Comparison of ENCODE assay signal across 9 mouse cellular contexts in the genomic region with DNA sequence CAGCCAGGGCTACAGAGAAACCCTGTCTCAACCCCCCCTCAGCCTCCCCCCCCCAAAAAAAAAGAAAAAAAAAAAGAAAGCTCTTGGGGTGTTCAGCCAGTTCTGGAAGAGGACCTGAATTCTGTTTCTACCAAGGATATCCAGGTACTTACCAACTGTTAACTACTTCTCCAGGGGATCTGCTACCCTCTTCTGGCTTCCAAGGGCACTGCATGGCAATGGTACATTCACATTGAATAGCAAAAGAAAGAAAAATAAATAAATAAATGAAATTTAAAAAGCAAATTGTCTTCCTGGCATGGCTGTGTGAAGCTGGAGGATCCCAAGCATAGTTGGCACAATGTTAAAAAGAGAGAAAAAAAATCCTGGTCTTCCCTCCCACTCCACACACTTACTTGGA. TPM values are rescaled to one million over a fixed set of nuclear protein-coding genes. Genes with fewer than 3 reads are reported as not detected.
DNase-seq lines count a peak whose midpoint lies in the region; ATAC-seq and TF ChIP-seq lines count a peak whose summit lies in the region.
"Had no signal": no experiment of that assay in that cellular context is flagged by ENCODE, and none has a peak within 500 bp of the region (broad histone marks: within the 10 kb centered on the region; RNA-seq: fewer than 3 reads in every experiment).

No protein-coding gene starts in this region.

- 0 out of 2 replicates have a peak, but pooled peaks cover 2% of the 10 kb centered on the region for H3K4me1 ChIP-seq in hindbrain, embryonic 11.5 days (replicated peaks; ENCODE audit: control insufficient read depth, insufficient read depth, low read length)
- H3K4me1 ChIP-seq in hindbrain, embryonic 16.5 days (ENCODE audit: control insufficient read depth, insufficient read depth, low read depth, low read length), result no peaks in the 10 kb centered on the region
- 0 out of 4 replicates have a peak, but pooled peaks cover 0 to under 1% of the 10 kb centered on the region in 2 experiments for H3K4me1 ChIP-seq in CH12.LX (ENCODE audit: control insufficient read depth in 1 of 2, insufficient read depth in 2 of 2)
- H3K4me1 ChIP-seq in forebrain, embryonic 15.5 days, result peaks cover 2% of the 10 kb centered on the region

- H3K27ac ChIP-seq in hindbrain, embryonic 11.5 days (ENCODE audit: low read depth, low read length), result no peak overlapping the region
- H3K27ac ChIP-seq in hindbrain, embryonic 16.5 days (ENCODE audit: low read depth, low read length), result no peak overlapping the region
- no peak overlapping the region for H3K27ac ChIP-seq in CH12.LX (ENCODE audit: insufficient read depth, low read depth)
- H3K27ac ChIP-seq in forebrain, embryonic 15.5 days (replicated peaks), result no peak overlapping the region

- peak; percentile 55 to 72; a peak in 3 of 4 replicates for TF ChIP-seq CTCF in CH12.LX (conservative IDR thresholded peaks at IDR 0.05 in 1 of 2, IDR thresholded peaks at IDR 0.05 in 1 of 2; ENCODE audit: low read depth in 2 of 2, low read length in 2 of 2)

- TF ChIP-seq POLR2A in CH12.LX (IDR thresholded peaks at IDR 0.05; ENCODE audit: low read depth, low read length), result no peak

- DNase-seq in hindbrain, embryonic 11.5 days (ENCODE audit: low spot score), result peak; percentile 62
- DNase-seq in CH12.LX (ENCODE audit: extremely low read depth), result no peak
- peak; percentile 63 to 76 for DNase-seq in adrenal gland, postnatal 36 days
- peak; percentile 52 to 59 for DNase-seq in frontal cortex, postnatal 14 days (ENCODE audit: low spot score in 2 of 2)
- peak; percentile 52 to 72 for DNase-seq in left cerebral cortex, adult 18-20 months (ENCODE audit: low spot score in 2 of 2)
- peak; percentile 66 for DNase-seq in right cerebral cortex, adult 18-20 months

- no peak overlapping the region for H3K4me2 ChIP-seq in hindbrain, embryonic 11.5 days (replicated peaks; ENCODE audit: low read depth, low read length)
- no peak overlapping the region for H3K4me2 ChIP-seq in hindbrain, embryonic 16.5 days (ENCODE audit: low read length)
- H3K4me2 ChIP-seq in CH12.LX (ENCODE audit: insufficient read depth, low read depth, poor library complexity, severe bottlenecking), result no peak overlapping the region
- H3K4me2 ChIP-seq in forebrain, embryonic 15.5 days (replicated peaks), result no peak overlapping the region

- no peak for ATAC-seq in hindbrain, embryonic 11.5 days (ENCODE audit: low FRiP score)
- ATAC-seq in hindbrain, embryonic 16.5 days, result no peak
- ATAC-seq in forebrain, embryonic 15.5 days (replicated peaks), result no peak

- no peaks in the 10 kb centered on the region for H3K9me3 ChIP-seq in hindbrain, embryonic 11.5 days (ENCODE audit: control insufficient read depth, low read length)
- no peaks in the 10 kb centered on the region for H3K9me3 ChIP-seq in hindbrain, embryonic 16.5 days (ENCODE audit: control insufficient read depth, low read length)
- no peaks in the 10 kb centered on the region for H3K9me3 ChIP-seq in CH12.LX (replicated peaks; ENCODE audit: low read length)
- no peaks in the 10 kb centered on the region for H3K9me3 ChIP-seq in forebrain, embryonic 15.5 days

- no peak overlapping the region for H3K9ac ChIP-seq in hindbrain, embryonic 11.5 days (ENCODE audit: low read depth, low read length)
- H3K9ac ChIP-seq in hindbrain, embryonic 16.5 days (ENCODE audit: low read depth, low read length), result no peak overlapping the region
- H3K9ac ChIP-seq in CH12.LX (ENCODE audit: insufficient read depth, low read depth), result no peak overlapping the region
- no peak overlapping the region for H3K9ac ChIP-seq in forebrain, embryonic 15.5 days (replicated peaks)

- TF ChIP-seq EP300 in CH12.LX (IDR thresholded peaks at IDR 0.05; ENCODE audit: low read length), result no peak

- H3K4me3 ChIP-seq in hindbrain, embryonic 11.5 days (ENCODE audit: low read depth, low read length), result no peak overlapping the region
- H3K4me3 ChIP-seq in hindbrain, embryonic 16.5 days (ENCODE audit: low read length), result no peak overlapping the region
- H3K4me3 ChIP-seq in CH12.LX (replicated peaks in 1 of 3; ENCODE audit: low read depth in 2 of 3, low read length in 2 of 3, poor library complexity in 1 of 3), result no peak overlapping the region
- H3K4me3 ChIP-seq in forebrain, embryonic 15.5 days, result no peak overlapping the region

- TF ChIP-seq RAD21 in CH12.LX (IDR thresholded peaks at IDR 0.05; ENCODE audit: low read depth, low read length), result peak; percentile 70

- dilution Hi-C loops in CH12.LX (cut with MboI; ENCODE audit: extremely low pct_ligation_motif_present, extremely low pct_unique_long_range_greater_than_20kb, low sequenced_read_pairs), result no loop called here

- H3K79me2 ChIP-seq in CH12.LX (replicated peaks; ENCODE audit: control insufficient read depth, extremely low read depth, insufficient read depth, poor library complexity, severe bottlenecking), result 0 out of 2 replicates have a peak, but pooled peaks cover 3% of the 10 kb centered on the region

- in situ Hi-C loops in CH12.LX (cut with MboI; ENCODE audit: low pct_ligation_motif_present, low pct_unique_long_range_greater_than_20kb, low sequenced_read_pairs), result no loop called here

- no peaks in the 10 kb centered on the region for H3K36me3 ChIP-seq in hindbrain, embryonic 11.5 days (ENCODE audit: control insufficient read depth, insufficient read depth, low read length)
- no peaks in the 10 kb centered on the region for H3K36me3 ChIP-seq in hindbrain, embryonic 16.5 days (ENCODE audit: control insufficient read depth, insufficient read depth, low read length)
- H3K36me3 ChIP-seq in CH12.LX (replicated peaks in 1 of 2; ENCODE audit: control insufficient read depth in 1 of 2, insufficient read depth in 1 of 2, low read length in 1 of 2), result no peaks in the 10 kb centered on the region
- no peaks in the 10 kb centered on the region for H3K36me3 ChIP-seq in forebrain, embryonic 15.5 days

- peaks cover 2% of the 10 kb centered on the region; the same call in 1 of the 2 replicates for H3K27me3 ChIP-seq in hindbrain, embryonic 11.5 days (ENCODE audit: control insufficient read depth, insufficient read depth, low read length)
- H3K27me3 ChIP-seq in hindbrain, embryonic 16.5 days (replicated peaks; ENCODE audit: control insufficient read depth, insufficient read depth, low read length), result no peaks in the 10 kb centered on the region
- peaks cover 11% of the 10 kb centered on the region for H3K27me3 ChIP-seq in CH12.LX (replicated peaks)
- H3K27me3 ChIP-seq in forebrain, embryonic 15.5 days, result 0 out of 2 replicates have a peak, but pooled peaks cover 3% of the 10 kb centered on the region

TF ChIP-seq in CH12.LX, 34 proteins besides CTCF, POLR2A, EP300 and RAD21 (continues in another document):
- TF ChIP-seq KAT2A (IDR thresholded peaks at IDR 0.05; ENCODE audit: insufficient replicate concordance, low read length) (no peak), NRF1 (IDR thresholded peaks at IDR 0.05; ENCODE audit: low read depth, low read length) (no peak), PAX5 (IDR thresholded peaks at IDR 0.05; ENCODE audit: low read length) (no peak), ZNF384 (IDR thresholded peaks at IDR 0.05; ENCODE audit: low read depth, low read length) (no peak)

RNA-seq across cellular contexts. Expression of gene Cep250, which starts 4.3 kb away (rescaled TPM):
- 14.9 and 23.3 TPM in 2 replicates for polyA plus RNA-seq in hindbrain, embryonic 11.5 days (2014; fragmentation: Nextera tagmentation; extraction: Ambion mirVana)
- polyA plus RNA-seq in hindbrain, embryonic 16.5 days (2015; fragmentation: Nextera tagmentation; extraction: Ambion mirVana), result 11.5 and 14.0 TPM in 2 replicates
- total RNA-seq in CH12.LX (2012; rRNA removed), result 29.1 and 31.4 TPM in 2 replicates
- total RNA-seq in CH12.LX (2014; rRNA removed), result 13.5 and 17.7 TPM in 2 replicates
- 25.8 and 26.3 TPM in 2 replicates for polyA plus RNA-seq in CH12.LX (2012; ENCODE audit: insufficient read length, low read depth)
- total RNA-seq in adrenal gland, postnatal 36 days (2021), result 10 to 100 TPM; 11.5 to 11.9 TPM
- total RNA-seq in left cerebral cortex, adult 18-20 months (2021), result 10 to 100 TPM; 18.2 to 19.5 TPM
- polyA plus RNA-seq in forebrain, embryonic 15.5 days (2015; fragmentation: Nextera tagmentation; extraction: Ambion mirVana), result 18.9 and 19.2 TPM in 2 replicates

RNA-seq across cellular contexts. Expression of gene Gdf5, which starts 6.8 kb away (rescaled TPM):
- 1.3 and 1.4 TPM in 2 replicates for polyA plus RNA-seq in hindbrain, embryonic 11.5 days (2014; fragmentation: Nextera tagmentation; extraction: Ambion mirVana)
- 2.3 and 3.1 TPM in 2 replicates for polyA plus RNA-seq in hindbrain, embryonic 16.5 days (2015; fragmentation: Nextera tagmentation; extraction: Ambion mirVana)
- total RNA-seq in CH12.LX (2012; rRNA removed), result not detected in 2 replicates
- not detected in 2 replicates for total RNA-seq in CH12.LX (2014; rRNA removed)
- not detected in 2 replicates for polyA plus RNA-seq in CH12.LX (2012; ENCODE audit: insufficient read length, low read depth)
- under 1 TPM; 0.56 to 0.89 TPM for total RNA-seq in adrenal gland, postnatal 36 days (2021)
- under 1 TPM; 0.19 to 0.21 TPM for total RNA-seq in left cerebral cortex, adult 18-20 months (2021)
- polyA plus RNA-seq in forebrain, embryonic 15.5 days (2015; fragmentation: Nextera tagmentation; extraction: Ambion mirVana), result 2.4 and 4.3 TPM in 2 replicates

RNA-seq across cellular contexts. Expression of gene Gm15557, which starts 11.5 kb away (rescaled TPM):
- not detected in 2 replicates for polyA plus RNA-seq in hindbrain, embryonic 11.5 days (2014; fragmentation: Nextera tagmentation; extraction: Ambion mirVana)
- not detected in 2 replicates for polyA plus RNA-seq in hindbrain, embryonic 16.5 days (2015; fragmentation: Nextera tagmentation; extraction: Ambion mirVana)
- not detected in 2 replicates for total RNA-seq in CH12.LX (2012; rRNA removed)
- total RNA-seq in CH12.LX (2014; rRNA removed), result not detected in 2 replicates
- polyA plus RNA-seq in CH12.LX (2012; ENCODE audit: insufficient read length, low read depth), result not detected in 2 replicates
- not detected for total RNA-seq in adrenal gland, postnatal 36 days (2021)
- total RNA-seq in left cerebral cortex, adult 18-20 months (2021), result not detected
- polyA plus RNA-seq in forebrain, embryonic 15.5 days (2015; fragmentation: Nextera tagmentation; extraction: Ambion mirVana), result not detected in 2 replicates
- polyA plus RNA-seq: intestine, embryonic 14.5 days had no signal

RNA-seq across cellular contexts. Expression of gene Uqcc1, which starts 21.9 kb away (rescaled TPM):
- polyA plus RNA-seq in hindbrain, embryonic 11.5 days (2014; fragmentation: Nextera tagmentation; extraction: Ambion mirVana), result 69.6 and 80.8 TPM in 2 replicates
- polyA plus RNA-seq in hindbrain, embryonic 16.5 days (2015; fragmentation: Nextera tagmentation; extraction: Ambion mirVana), result 66.3 and 74.9 TPM in 2 replicates
- total RNA-seq in CH12.LX (2012; rRNA removed) (49.8 and 60.4 TPM in 2 replicates), CH12.LX (2014; rRNA removed) (55.2 and 66.8 TPM in 2 replicates)
- polyA plus RNA-seq in CH12.LX (2012; ENCODE audit: insufficient read length, low read depth), result 35.3 and 43.3 TPM in 2 replicates
- 100 to 1,000 TPM; 103 to 126 TPM for total RNA-seq in adrenal gland, postnatal 36 days (2021)
- 10 to 100 TPM; 84.7 to 91.8 TPM for total RNA-seq in left cerebral cortex, adult 18-20 months (2021)
- 63.5 and 79.0 TPM in 2 replicates for polyA plus RNA-seq in forebrain, embryonic 15.5 days (2015; fragmentation: Nextera tagmentation; extraction: Ambion mirVana)

RNA-seq across cellular contexts. Expression of gene 6430550D23Rik, which starts 55.8 kb away (rescaled TPM):
- polyA plus RNA-seq in hindbrain, embryonic 11.5 days (2014; fragmentation: Nextera tagmentation; extraction: Ambion mirVana), result 1.4 and 2.5 TPM in 2 replicates
- polyA plus RNA-seq in hindbrain, embryonic 16.5 days (2015; fragmentation: Nextera tagmentation; extraction: Ambion mirVana), result 1.4 and 2.5 TPM in 2 replicates
- total RNA-seq in CH12.LX (2012; rRNA removed), result 1.1 and 1.4 TPM in 2 replicates
- 0.78 and 1.1 TPM in 2 replicates for total RNA-seq in CH12.LX (2014; rRNA removed)
- 0.81 and 1.7 TPM in 2 replicates for polyA plus RNA-seq in CH12.LX (2012; ENCODE audit: insufficient read length, low read depth)
- total RNA-seq in adrenal gland, postnatal 36 days (2021), result 1 to 10 TPM; 1.5 to 2.8 TPM
- total RNA-seq in left cerebral cortex, adult 18-20 months (2021), result 1 to 10 TPM in 1 of 2 experiments, under 1 TPM in 1; 0.74 to 1.4 TPM
- polyA plus RNA-seq in forebrain, embryonic 15.5 days (2015; fragmentation: Nextera tagmentation; extraction: Ambion mirVana), result 1.8 TPM in 2 replicates
